Mouse (Mus musculus): Measurements from ENCODE around the gene Hp. TPM values are rescaled to one million over a fixed set of nuclear protein-coding genes. Genes with fewer than 3 reads are reported as not detected.

Gene Hp
- polyA plus RNA-seq, 1 experiment from 2014 or later = 3.4 TPM

DNA sequence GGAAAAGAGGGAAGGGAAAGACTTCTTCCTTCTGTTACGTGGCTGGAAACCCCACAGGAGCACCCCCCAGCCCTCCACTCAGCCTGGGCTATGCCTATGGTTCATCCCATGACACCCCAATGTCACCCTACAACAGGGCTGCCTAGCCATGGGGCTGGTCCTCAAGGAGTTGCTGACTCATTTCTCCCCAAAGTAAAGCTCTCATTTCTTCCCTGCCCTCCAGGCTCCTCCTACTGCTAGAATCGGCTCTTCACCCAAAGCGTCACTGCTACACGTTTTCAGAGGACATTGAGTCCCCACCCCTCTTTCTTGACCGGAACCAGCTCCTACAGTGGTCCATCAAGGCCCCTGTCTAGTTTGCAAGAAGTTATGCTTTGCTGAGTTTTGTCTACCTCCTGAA, 36.8 kb downstream of the Hp start:
- Histone ChIP-seq H3K36me3 (ENCODE audit: control insufficient read depth, insufficient read depth, low read length) (peaks cover 4% of the 10 kb centered on the region), H3K9me3 (ENCODE audit: control insufficient read depth, low read length) (no peaks in the 10 kb centered on the region), H3K27ac (ENCODE audit: low read depth, low read length) (no peak overlapping the region), H3K9ac (ENCODE audit: low read depth, low read length) (no peak overlapping the region), H3K4me2 (replicated peaks; ENCODE audit: low read depth, low read length) (no peak overlapping the region), H3K4me1 (ENCODE audit: control insufficient read depth, insufficient read depth, low read length) (no peaks in the 10 kb centered on the region), H3K27me3 (ENCODE audit: control insufficient read depth, insufficient read depth, low read length) (no peaks in the 10 kb centered on the region), H3K4me3 (ENCODE audit: low read length) (no peak overlapping the region)
- ATAC-seq (ENCODE audit: low FRiP score, low TSS enrichment) = no peak
- 82% methylated on average over 5 of the region's 5 CpGs for WGBS

DNA sequence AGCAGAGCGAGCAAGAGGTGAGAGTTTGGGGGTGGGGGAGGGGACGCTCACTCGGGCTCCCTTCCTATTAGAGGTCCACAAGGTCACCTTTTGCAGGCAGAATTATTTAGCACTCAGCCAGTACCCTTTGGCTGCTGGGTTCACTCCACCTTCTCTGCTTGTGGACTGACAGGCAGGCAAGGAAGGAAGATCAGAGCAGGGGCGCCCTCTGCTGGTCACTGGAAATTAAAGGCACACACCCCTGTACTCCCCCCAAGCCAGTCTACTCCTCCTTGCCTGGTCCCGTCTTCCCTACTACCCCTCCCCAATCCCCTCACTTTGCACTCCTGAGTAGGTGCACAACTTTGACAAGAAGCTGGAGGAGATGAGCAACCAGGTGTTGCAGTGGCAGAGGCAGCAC, 42.3 kb downstream of the Hp start:
- Histone ChIP-seq H3K4me2 (replicated peaks; ENCODE audit: low read depth, low read length) (no peak overlapping the region; the same call in 1 of the 2 replicates), H3K4me3 (ENCODE audit: low read length) (no peak overlapping the region), H3K9ac (ENCODE audit: low read depth, low read length) (peak overlapping the region; percentile 23; the same call in 1 of the 2 replicates), H3K27ac (ENCODE audit: low read depth, low read length) (no peak overlapping the region), H3K9me3 (ENCODE audit: control insufficient read depth, low read length) (no peaks in the 10 kb centered on the region), H3K4me1 (ENCODE audit: control insufficient read depth, insufficient read depth, low read length) (no peaks in the 10 kb centered on the region), H3K27me3 (ENCODE audit: control insufficient read depth, insufficient read depth, low read length) (no peaks in the 10 kb centered on the region), H3K36me3 (ENCODE audit: control insufficient read depth, insufficient read depth, low read length) (no peaks in the 10 kb centered on the region)
- WGBS = 2% methylated on average over 5 of the region's 5 CpGs
- ATAC-seq (ENCODE audit: low FRiP score, low TSS enrichment) = peak; percentile 68; the same call in 1 of the 2 replicates

DNA sequence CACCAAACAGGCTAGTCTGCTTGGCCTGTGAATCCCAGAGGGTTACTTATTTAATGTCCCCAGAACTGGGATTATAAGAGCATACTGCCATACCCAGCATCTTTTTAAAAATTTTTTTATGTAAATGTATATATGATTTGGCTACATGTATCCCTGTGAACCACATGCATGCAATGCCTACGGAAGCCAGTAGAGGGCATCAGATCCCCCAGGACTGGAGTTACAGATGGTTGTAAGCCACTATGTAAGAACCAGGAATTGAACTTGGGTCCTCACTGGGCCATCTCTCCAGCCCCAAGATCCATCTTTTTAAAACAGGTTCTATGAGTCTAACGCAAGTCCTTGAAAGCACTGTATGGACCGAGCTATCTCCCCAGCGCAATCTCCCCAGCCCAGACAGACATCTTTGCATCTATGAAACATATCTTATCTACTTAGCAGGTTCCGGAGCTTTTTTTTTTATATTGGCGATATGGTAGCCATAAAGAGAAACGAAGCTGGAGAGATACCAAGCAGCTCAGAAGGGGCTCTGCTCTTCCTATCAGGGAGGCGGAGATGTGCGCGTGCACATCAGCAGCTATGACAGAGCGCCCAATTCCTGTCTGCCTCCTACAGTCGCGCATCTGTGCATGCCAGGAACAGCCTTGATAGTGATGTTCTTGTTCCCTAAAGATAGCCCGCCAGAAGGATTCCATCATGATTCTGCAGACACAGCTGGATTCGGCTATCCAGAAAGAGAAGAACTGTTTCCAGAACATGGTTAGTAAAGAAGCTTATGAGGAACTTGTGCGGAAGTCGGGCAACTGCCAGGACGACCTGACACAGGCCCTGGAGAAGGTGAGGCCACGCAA, 43.6 kb downstream of the Hp start:
- Histone ChIP-seq H3K27ac (ENCODE audit: low read depth, low read length) (no peak overlapping the region), H3K4me3 (ENCODE audit: low read length) (no peak overlapping the region)
- 88% methylated on average over 19 of the region's 19 CpGs for WGBS

More for the DNA sequence above, 43.6 kb downstream of the Hp start:
- no peak for ATAC-seq (ENCODE audit: low FRiP score, low TSS enrichment)
- Histone ChIP-seq H3K9me3 (ENCODE audit: control insufficient read depth, low read length) (no peaks in the 10 kb centered on the region), H3K27me3 (ENCODE audit: control insufficient read depth, insufficient read depth, low read length) (no peaks in the 10 kb centered on the region), H3K4me1 (ENCODE audit: control insufficient read depth, insufficient read depth, low read length) (no peaks in the 10 kb centered on the region), H3K36me3 (ENCODE audit: control insufficient read depth, insufficient read depth, low read length) (no peaks in the 10 kb centered on the region), H3K4me2 (replicated peaks; ENCODE audit: low read depth, low read length) (no peak overlapping the region), H3K9ac (ENCODE audit: low read depth, low read length) (no peak overlapping the region)

Other genes starting within 250 kb of the Hp start
- 0.12 TPM in 1 of 2 replicates, not detected in the other for gene Pmfbp1, start 85.1 kb downstream of the Hp start, polyA plus RNA-seq (2014; fragmentation: Nextera tagmentation; extraction: Ambion mirVana)
- 12.4 and 25.0 TPM in 2 replicates for gene Dhx38, start 13.3 kb downstream of the Hp start, polyA plus RNA-seq (2014; fragmentation: Nextera tagmentation; extraction: Ambion mirVana)
- gene Txnl4b, start 13.3 kb downstream of the Hp start, polyA plus RNA-seq (2014; fragmentation: Nextera tagmentation; extraction: Ambion mirVana) = 24.6 and 27.6 TPM in 2 replicates
- gene Dhodh, start 29.5 kb upstream of the Hp start, polyA plus RNA-seq (2014; fragmentation: Nextera tagmentation; extraction: Ambion mirVana) = 45.6 and 48.3 TPM in 2 replicates
- 0.28 TPM in 1 of 2 replicates, not detected in the other for gene Pkd1l3, start 35.3 kb upstream of the Hp start, polyA plus RNA-seq (2014; fragmentation: Nextera tagmentation; extraction: Ambion mirVana)
- gene Ist1, start 114.1 kb upstream of the Hp start, polyA plus RNA-seq (2014; fragmentation: Nextera tagmentation; extraction: Ambion mirVana) = 115 and 143 TPM in 2 replicates
- 29.0 and 36.2 TPM in 2 replicates for gene Zfp821, start 126.4 kb upstream of the Hp start, polyA plus RNA-seq (2014; fragmentation: Nextera tagmentation; extraction: Ambion mirVana)
- 5.4 and 5.6 TPM in 2 replicates for gene Atxn1l, start 158.6 kb upstream of the Hp start, polyA plus RNA-seq (2014; fragmentation: Nextera tagmentation; extraction: Ambion mirVana)
- gene Ap1g1, start 199.4 kb upstream of the Hp start, polyA plus RNA-seq (2014; fragmentation: Nextera tagmentation; extraction: Ambion mirVana) = 25.3 and 38.8 TPM in 2 replicates